Mouse (Mus musculus): ENCODE results near the gene Aknad1. TPM values are rescaled to one million over a fixed set of nuclear protein-coding genes. Genes with fewer than 3 reads are reported as not detected.

The Aknad1 gene
- polyA plus RNA-seq, 1 experiment: 0.07 TPM

GRCm38 (mm10) chr3:108757570-108757969, 18.1 kb downstream of the Aknad1 start:
- no peaks in the 10 kb centered on the region for H3K36me3 ChIP-seq (ENCODE audit: control insufficient read depth, insufficient read depth, low read length)

GRCm38 (mm10) chr3:108759566-108760420, 20.3 kb downstream of the Aknad1 start:
- 85% methylated on average over 11 of the region's 11 CpGs for WGBS
- TF ChIP-seq CTCF (IDR thresholded peaks at IDR 0.05; ENCODE audit: extremely low read depth, insufficient read depth, insufficient read length, insufficient replicate concordance) (no peak), POLR2A (IDR thresholded peaks at IDR 0.05; ENCODE audit: low read depth, low read length) (no peak)
- Histone ChIP-seq H3K4me3 (ENCODE audit: extremely low read depth, insufficient read depth, insufficient read length) (no peak overlapping the region), H3K4me1 (ENCODE audit: control insufficient read depth, insufficient read depth, insufficient read length) (no peaks in the 10 kb centered on the region), H3K27ac (ENCODE audit: insufficient read depth, low read length) (no peak overlapping the region), H3K36me3 (ENCODE audit: control insufficient read depth, insufficient read depth, low read length) (no peaks in the 10 kb centered on the region), H3K27me3 (ENCODE audit: control insufficient read depth, insufficient read depth, low read length) (no peaks in the 10 kb centered on the region)
- no peak for DNase-seq (ENCODE audit: low read depth in 1 of 2, low spot score in 2 of 2)

More at GRCm38 (mm10) chr3:108757570-108757969, 18.1 kb downstream of the Aknad1 start:
- Histone ChIP-seq H3K27ac (ENCODE audit: insufficient read depth, low read length) (no peak overlapping the region), H3K4me3 (ENCODE audit: extremely low read depth, insufficient read depth, insufficient read length) (no peak overlapping the region), H3K4me1 (ENCODE audit: control insufficient read depth, insufficient read depth, insufficient read length) (no peaks in the 10 kb centered on the region), H3K27me3 (ENCODE audit: control insufficient read depth, insufficient read depth, low read length) (no peaks in the 10 kb centered on the region)
- no peak for TF ChIP-seq POLR2A (IDR thresholded peaks at IDR 0.05; ENCODE audit: low read depth, low read length)
- TF ChIP-seq CTCF (IDR thresholded peaks at IDR 0.05; ENCODE audit: extremely low read depth, insufficient read depth, insufficient read length, insufficient replicate concordance): no peak
- 89% methylated on average over 9 of the region's 9 CpGs for WGBS
- no peak for DNase-seq (ENCODE audit: low read depth in 1 of 2, low spot score in 2 of 2)

GRCm38 (mm10) chr3:108762597-108763111, 23.2 kb downstream of the Aknad1 start:
- H3K4me3 ChIP-seq (ENCODE audit: extremely low read depth, insufficient read depth, insufficient read length): no peak overlapping the region
- no peak for DNase-seq (ENCODE audit: low read depth in 1 of 2, low spot score in 2 of 2)
- TF ChIP-seq POLR2A (IDR thresholded peaks at IDR 0.05; ENCODE audit: low read depth, low read length) (no peak), CTCF (IDR thresholded peaks at IDR 0.05; ENCODE audit: extremely low read depth, insufficient read depth, insufficient read length, insufficient replicate concordance) (no peak)
- no peaks in the 10 kb centered on the region for H3K4me1 ChIP-seq (ENCODE audit: control insufficient read depth, insufficient read depth, insufficient read length)
- H3K36me3 ChIP-seq (ENCODE audit: control insufficient read depth, insufficient read depth, low read length): no peaks in the 10 kb centered on the region
- WGBS: 60% methylated on average over 7 of the region's 7 CpGs
- no peaks in the 10 kb centered on the region for H3K27me3 ChIP-seq (ENCODE audit: control insufficient read depth, insufficient read depth, low read length)
- no peak overlapping the region for H3K27ac ChIP-seq (ENCODE audit: insufficient read depth, low read length)

- Histone ChIP-seq H3K27me3 (ENCODE audit: control insufficient read depth, insufficient read depth, low read length) (no peaks in the 10 kb centered on the region), H3K27ac (ENCODE audit: insufficient read depth, low read length) (no peak overlapping the region), H3K4me3 (ENCODE audit: extremely low read depth, insufficient read depth, insufficient read length) (no peak overlapping the region), H3K4me1 (ENCODE audit: control insufficient read depth, insufficient read depth, insufficient read length) (no peaks in the 10 kb centered on the region), H3K36me3 (ENCODE audit: control insufficient read depth, insufficient read depth, low read length) (no peaks in the 10 kb centered on the region)
- TF ChIP-seq CTCF (IDR thresholded peaks at IDR 0.05; ENCODE audit: extremely low read depth, insufficient read depth, insufficient read length, insufficient replicate concordance): no peak
- TF ChIP-seq POLR2A (IDR thresholded peaks at IDR 0.05; ENCODE audit: low read depth, low read length): no peak
- WGBS: 80% methylated on average over 2 of the region's 2 CpGs
- DNase-seq (ENCODE audit: low read depth in 1 of 2, low spot score in 2 of 2): no peak
Measured at GRCm38 (mm10) chr3:108763691-108764090, 24.2 kb downstream of the Aknad1 start.

GRCm38 (mm10) chr3:108764976-108765375, 25.5 kb downstream of the Aknad1 start:
- no peak for DNase-seq (ENCODE audit: low read depth in 1 of 2, low spot score in 2 of 2)
- Histone ChIP-seq H3K4me1 (ENCODE audit: control insufficient read depth, insufficient read depth, insufficient read length) (no peaks in the 10 kb centered on the region), H3K36me3 (ENCODE audit: control insufficient read depth, insufficient read depth, low read length) (no peaks in the 10 kb centered on the region), H3K27me3 (ENCODE audit: control insufficient read depth, insufficient read depth, low read length) (no peaks in the 10 kb centered on the region), H3K4me3 (ENCODE audit: extremely low read depth, insufficient read depth, insufficient read length) (no peak overlapping the region), H3K27ac (ENCODE audit: insufficient read depth, low read length) (no peak overlapping the region)
- 37% methylated on average over 7 of the region's 7 CpGs for WGBS
- no peak for TF ChIP-seq POLR2A (IDR thresholded peaks at IDR 0.05; ENCODE audit: low read depth, low read length)
- TF ChIP-seq CTCF (IDR thresholded peaks at IDR 0.05; ENCODE audit: extremely low read depth, insufficient read depth, insufficient read length, insufficient replicate concordance): no peak

- 85% methylated on average over 7 of the region's 7 CpGs for WGBS
- DNase-seq (ENCODE audit: low read depth in 1 of 2, low spot score in 2 of 2): no peak
- Histone ChIP-seq H3K27ac (ENCODE audit: insufficient read depth, low read length) (no peak overlapping the region), H3K36me3 (ENCODE audit: control insufficient read depth, insufficient read depth, low read length) (no peaks in the 10 kb centered on the region), H3K4me1 (ENCODE audit: control insufficient read depth, insufficient read depth, insufficient read length) (no peaks in the 10 kb centered on the region), H3K27me3 (ENCODE audit: control insufficient read depth, insufficient read depth, low read length) (no peaks in the 10 kb centered on the region), H3K4me3 (ENCODE audit: extremely low read depth, insufficient read depth, insufficient read length) (no peak overlapping the region)
- TF ChIP-seq CTCF (IDR thresholded peaks at IDR 0.05; ENCODE audit: extremely low read depth, insufficient read depth, insufficient read length, insufficient replicate concordance): no peak
- no peak for TF ChIP-seq POLR2A (IDR thresholded peaks at IDR 0.05; ENCODE audit: low read depth, low read length)
Measured at GRCm38 (mm10) chr3:108765476-108765875, 26.0 kb downstream of the Aknad1 start.

- no peak overlapping the region for H3K27ac ChIP-seq (ENCODE audit: insufficient read depth, low read length)
- no peaks in the 10 kb centered on the region for H3K27me3 ChIP-seq (ENCODE audit: control insufficient read depth, insufficient read depth, low read length)
- TF ChIP-seq POLR2A (IDR thresholded peaks at IDR 0.05; ENCODE audit: low read depth, low read length) (no peak), CTCF (IDR thresholded peaks at IDR 0.05; ENCODE audit: extremely low read depth, insufficient read depth, insufficient read length, insufficient replicate concordance) (no peak)
- no peaks in the 10 kb centered on the region for H3K4me1 ChIP-seq (ENCODE audit: control insufficient read depth, insufficient read depth, insufficient read length)
- H3K4me3 ChIP-seq (ENCODE audit: extremely low read depth, insufficient read depth, insufficient read length): no peak overlapping the region
- 84% methylated on average over 7 of the region's 7 CpGs for WGBS
- DNase-seq (ENCODE audit: low read depth in 1 of 2, low spot score in 2 of 2): no peak
- no peaks in the 10 kb centered on the region for H3K36me3 ChIP-seq (ENCODE audit: control insufficient read depth, insufficient read depth, low read length)
Measured at GRCm38 (mm10) chr3:108766943-108767342, 27.5 kb downstream of the Aknad1 start.

Measured in spleen, adult 2 months (tissue).